Mouse (Mus musculus) neural tube, embryonic 11.5 days (tissue): Measurements from ENCODE around the gene Tdrd7. TPM values are rescaled to one million over a fixed set of nuclear protein-coding genes. Genes with fewer than 3 reads are reported as not detected.

Experiments used
- ATAC-seq: fragments of 200-750 bp; cut with Nextera tagmentation; 2 replicates; pipeline ENCODE4 v1.8.0; 2017; ENCODE audit warnings: moderate number of reproducible peaks, mild to moderate bottlenecking, moderate TSS enrichment, moderate library complexity; ENCODE audit not compliant: insufficient read depth, low FRiP score, low TSS enrichment
- DNase-seq: peaks from one replicate; pipeline ENCODE4 v3.0.0-alpha.2; 2015; ENCODE audit warnings: low spot score
- H3K27ac ChIP-seq: fragments of 300-500 bp; sonication (generic); 2 replicates; pipeline ENCODE4 v1.5.1; 2014; ENCODE audit warnings: low read depth, mild to moderate bottlenecking, low read length
- H3K27me3 ChIP-seq: fragments of 300-500 bp; sonication (generic); 2 replicates; pipeline ENCODE4 v1.6.1; 2014; ENCODE audit warnings: mild to moderate bottlenecking, low read length, mixed read lengths; ENCODE audit not compliant: control insufficient read depth, insufficient read depth
- H3K36me3 ChIP-seq: fragments of 300-500 bp; sonication (generic); 2 replicates; pipeline ENCODE4 v1.6.1; 2014; ENCODE audit warnings: mild to moderate bottlenecking, low read length, moderate library complexity, mixed read lengths; ENCODE audit not compliant: control insufficient read depth, insufficient read depth
- H3K4me1 ChIP-seq: fragments of 300-500 bp; sonication (generic); 2 replicates; pipeline ENCODE4 v1.6.1; 2014; ENCODE audit warnings: low read length, mixed read lengths; ENCODE audit not compliant: control insufficient read depth, insufficient read depth
- H3K4me2 ChIP-seq: fragments of 300-500 bp; sonication (generic); 2 replicates; pipeline ENCODE4 v1.6.1; 2014; ENCODE audit warnings: low read depth, mild to moderate bottlenecking, moderate library complexity
- H3K4me3 ChIP-seq: fragments of 300-500 bp; sonication (generic); 2 replicates; pipeline ENCODE4 v1.5.1; 2014; ENCODE audit warnings: low read depth, low read length
- H3K9ac ChIP-seq: fragments of 300-500 bp; sonication (generic); 2 replicates; pipeline ENCODE4 v1.6.1; 2014; ENCODE audit warnings: mild to moderate bottlenecking, low read length
- H3K9me3 ChIP-seq: fragments of 300-500 bp; sonication (generic); 2 replicates; pipeline ENCODE4 v1.6.1; 2016; ENCODE audit warnings: low read length; ENCODE audit not compliant: control insufficient read depth
- WGBS: fragments of 180-500 bp; shearing (Covaris S2); extraction: QIAGEN DNeasy Blood & Tissue Kit; methylation state at CpG from one replicate; pipeline ENCODE4 v1.1.7; 2014; 5-methylcytosine and 5-hydroxymethylcytosine counted together
- polyA plus RNA-seq: library from polyadenylated mRNA; unstranded; fragments of >200 nt; fragmentation: Nextera tagmentation; extraction: Ambion mirVana; gene quantifications from 2 replicates; pipeline ENCODE4 v1.2.1, GENCODE M21; 2014

The Tdrd7 gene
- polyA plus RNA-seq, 1 experiment from 2014 or later, result 16.7 TPM

DNA sequence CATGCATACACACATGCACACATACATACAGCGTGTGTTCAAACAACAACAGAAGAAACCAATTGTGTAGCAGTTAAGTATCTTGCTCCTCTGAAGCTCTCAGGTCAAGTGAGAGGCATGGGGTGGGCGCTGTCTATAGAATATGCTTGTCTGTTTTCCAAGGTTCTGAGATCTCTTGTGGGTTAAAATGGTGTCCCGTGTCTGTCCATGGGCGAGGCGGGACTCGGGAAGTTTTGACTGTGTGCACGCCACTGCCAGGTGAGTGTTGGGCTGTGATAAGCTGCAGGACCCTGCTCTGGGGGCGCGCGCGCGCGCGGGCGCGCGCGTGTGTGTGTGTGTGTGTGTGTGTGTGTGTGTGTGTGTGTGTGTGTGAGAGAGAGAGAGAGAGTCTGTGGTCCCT, 13.3 kb upstream of the Tdrd7 start:
- Histone ChIP-seq H3K4me2 (no peak overlapping the region), H3K27ac (no peak overlapping the region), H3K4me1 (no peaks in the 10 kb centered on the region), H3K27me3 (no peaks in the 10 kb centered on the region), H3K9ac (no peak overlapping the region), H3K9me3 (no peaks in the 10 kb centered on the region), H3K36me3 (no peaks in the 10 kb centered on the region), H3K4me3 (no peak overlapping the region)
- no peak for ATAC-seq
- no peak for DNase-seq
- 94% methylated on average over 17 of the region's 18 CpGs for WGBS

DNA sequence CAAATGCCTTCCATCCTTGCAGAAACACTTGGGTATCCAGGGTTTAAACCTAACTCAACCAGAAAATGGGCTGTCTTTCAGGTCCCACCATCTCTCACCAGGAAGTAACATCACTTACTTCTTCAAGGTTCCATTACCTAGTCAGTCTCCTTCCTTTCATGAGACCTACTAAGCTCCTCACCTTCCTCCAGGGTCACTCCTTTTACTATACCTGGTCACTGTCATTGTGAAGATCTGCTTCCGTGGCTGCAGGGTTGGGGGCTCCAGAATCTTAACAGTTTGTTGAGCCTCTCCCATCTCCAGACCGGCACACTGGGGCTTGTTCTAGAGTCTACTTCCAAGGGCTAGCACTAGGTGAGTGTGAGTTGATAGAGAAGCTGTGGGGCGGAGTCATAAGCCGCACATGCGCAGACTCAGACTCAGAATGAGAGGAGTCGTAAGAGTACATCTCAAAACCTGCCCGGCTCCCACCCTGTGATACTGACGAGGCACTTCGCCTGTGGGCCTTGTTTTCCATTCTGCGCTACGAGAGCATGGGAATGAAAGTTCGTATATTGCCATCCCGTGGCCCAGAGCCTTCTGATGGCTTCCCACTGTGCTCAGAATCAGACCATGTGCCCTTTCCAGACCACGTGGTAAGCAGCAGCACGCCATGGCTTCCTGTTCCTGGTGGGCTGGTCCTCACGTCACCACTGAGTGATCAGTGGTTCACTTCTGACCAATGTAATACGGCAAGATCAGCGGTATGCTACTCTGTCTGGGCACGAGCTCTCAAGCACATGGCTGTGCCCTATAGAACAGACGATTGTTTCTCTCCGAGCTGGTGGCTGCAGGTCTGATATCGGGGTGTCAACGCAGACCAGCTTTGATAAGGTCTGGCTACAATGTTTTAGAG, 11.9 kb upstream of the Tdrd7 start:
- ATAC-seq, result no peak
- H3K4me1 ChIP-seq, result no peaks in the 10 kb centered on the region
- WGBS, result 90% methylated on average over 23 of the region's 23 CpGs

DNA sequence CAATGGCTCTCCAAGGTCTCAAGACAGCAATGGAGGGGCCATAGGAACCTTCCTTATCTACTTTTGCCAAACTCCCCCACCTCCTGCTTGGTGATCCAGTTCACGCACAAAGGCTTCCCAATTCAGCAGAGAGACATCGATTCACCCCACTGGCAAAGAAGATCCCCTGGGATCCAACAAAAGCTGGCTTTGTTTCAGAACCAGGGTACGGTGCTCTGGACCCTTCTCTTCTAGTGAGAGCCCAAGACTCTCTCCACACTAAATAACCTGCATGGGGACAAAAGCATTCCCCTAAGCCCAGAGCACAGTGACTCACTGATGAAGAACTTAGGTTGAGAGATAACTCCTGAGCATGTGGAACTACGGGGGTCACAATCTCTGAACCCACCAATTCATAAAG, 9.9 kb upstream of the Tdrd7 start:
- 89% methylated on average over 4 of the region's 4 CpGs for WGBS
- DNase-seq (no peak), ATAC-seq (no peak)
- no peak overlapping the region for H3K4me2 ChIP-seq
- H3K9ac ChIP-seq, result no peak overlapping the region
- H3K4me3 ChIP-seq, result no peak overlapping the region
- no peaks in the 10 kb centered on the region for H3K4me1 ChIP-seq
- no peak overlapping the region for H3K27ac ChIP-seq
- H3K9me3 ChIP-seq, result no peaks in the 10 kb centered on the region
- no peaks in the 10 kb centered on the region for H3K27me3 ChIP-seq
- H3K36me3 ChIP-seq, result no peaks in the 10 kb centered on the region

More for the DNA sequence above, 11.9 kb upstream of the Tdrd7 start:
- DNase-seq, result no peak
- Histone ChIP-seq H3K9me3 (no peaks in the 10 kb centered on the region), H3K9ac (no peak overlapping the region), H3K4me3 (no peak overlapping the region), H3K27me3 (no peaks in the 10 kb centered on the region), H3K4me2 (no peak overlapping the region), H3K36me3 (no peaks in the 10 kb centered on the region), H3K27ac (no peak overlapping the region)

DNA sequence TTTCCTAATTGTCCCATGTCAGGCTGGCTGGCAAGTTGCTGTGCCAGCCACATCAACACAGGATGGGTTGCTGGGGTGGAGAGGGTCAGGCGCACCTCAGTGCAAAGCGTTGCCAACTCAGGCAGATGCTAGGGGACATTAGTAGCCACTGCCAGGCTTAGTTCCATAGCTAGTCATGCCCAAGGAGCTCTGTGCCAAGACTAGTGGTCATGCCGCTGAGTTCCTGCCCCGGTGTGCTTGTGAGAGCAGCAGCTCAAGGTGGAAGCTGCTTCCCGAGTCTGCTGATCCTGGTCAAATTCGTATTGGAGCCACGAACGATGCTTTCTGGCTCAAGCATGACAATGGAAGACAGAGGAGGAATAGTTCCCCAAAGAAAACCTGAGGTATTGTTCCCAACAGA, 9.0 kb upstream of the Tdrd7 start:
- H3K36me3 ChIP-seq, result no peaks in the 10 kb centered on the region
- no peak overlapping the region for H3K9ac ChIP-seq
- DNase-seq, result no peak
- no peak overlapping the region for H3K4me2 ChIP-seq
- H3K4me3 ChIP-seq, result no peak overlapping the region
- no peak overlapping the region for H3K27ac ChIP-seq
- H3K9me3 ChIP-seq, result no peaks in the 10 kb centered on the region
- H3K27me3 ChIP-seq, result no peaks in the 10 kb centered on the region
- WGBS, result 94% methylated on average over 8 of the region's 8 CpGs
- ATAC-seq, result no peak
- no peaks in the 10 kb centered on the region for H3K4me1 ChIP-seq

DNA sequence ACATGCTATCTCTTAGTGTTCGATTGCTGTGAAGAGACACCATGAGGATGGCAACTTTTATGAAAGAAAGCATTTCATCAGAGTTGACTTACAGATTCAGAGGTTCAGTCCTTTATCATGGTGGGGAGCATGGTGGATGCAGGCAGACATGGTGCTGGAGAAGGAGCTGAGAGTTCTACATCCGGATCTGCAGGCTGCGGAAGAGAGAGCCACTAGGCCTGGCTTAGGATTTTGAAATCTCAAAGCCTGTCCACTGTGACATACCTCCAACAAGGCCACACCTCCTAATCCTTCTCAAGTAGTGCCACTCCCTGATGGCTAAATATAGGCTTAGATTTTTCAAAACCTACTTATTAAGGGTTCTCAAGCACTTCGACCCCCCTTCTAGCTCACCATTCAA, 8.4 kb upstream of the Tdrd7 start:
- DNase-seq (no peak), ATAC-seq (no peak)
- H3K27me3 ChIP-seq, result no peaks in the 10 kb centered on the region
- H3K4me1 ChIP-seq, result no peaks in the 10 kb centered on the region
- H3K4me3 ChIP-seq, result no peak overlapping the region
- H3K27ac ChIP-seq, result no peak overlapping the region
- H3K9ac ChIP-seq, result no peak overlapping the region
- H3K9me3 ChIP-seq, result no peaks in the 10 kb centered on the region
- H3K4me2 ChIP-seq, result no peak overlapping the region
- 95% methylated on average over 4 of the region's 4 CpGs for WGBS
- no peaks in the 10 kb centered on the region for H3K36me3 ChIP-seq

DNA sequence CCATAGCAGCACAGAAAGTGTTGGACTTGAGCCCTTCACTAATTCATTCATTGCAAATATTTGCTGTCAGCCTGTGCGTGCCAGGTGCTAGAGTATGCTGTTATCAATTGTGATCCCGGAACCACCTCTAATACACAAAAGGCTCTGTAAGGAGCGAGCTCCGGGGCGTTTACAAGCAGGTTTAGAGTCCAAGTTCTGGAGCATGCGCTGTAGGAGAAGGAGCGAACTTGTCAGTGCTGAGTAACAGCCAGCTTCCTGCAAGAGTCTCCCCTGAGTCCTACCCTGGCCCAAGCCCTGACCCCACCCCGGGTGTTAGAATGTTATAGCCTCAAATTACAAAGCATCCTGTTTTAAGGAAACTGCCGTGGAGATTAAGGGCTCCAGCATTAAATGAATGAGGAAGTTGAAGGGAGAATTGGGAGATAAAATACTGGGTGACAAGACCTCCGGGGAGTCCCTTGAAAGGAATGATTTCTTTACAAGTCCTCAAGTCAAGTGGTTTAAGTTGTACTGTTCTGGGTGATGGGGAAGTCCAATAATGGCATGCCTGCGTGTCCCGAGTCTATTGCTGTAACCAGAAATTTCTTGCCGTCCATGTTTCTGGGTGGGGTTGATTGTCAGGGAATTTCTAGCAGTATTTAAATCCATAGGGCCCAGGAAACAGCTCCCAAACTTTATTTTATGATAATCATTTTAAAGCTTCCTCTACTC, 758 bp downstream of the Tdrd7 start:
- no peaks in the 10 kb centered on the region for H3K36me3 ChIP-seq
- ATAC-seq (no peak), DNase-seq (no peak)
- H3K27me3 ChIP-seq, result no peaks in the 10 kb centered on the region
- peaks cover 12% of the 10 kb centered on the region; the same call in 1 of the 2 replicates for H3K4me1 ChIP-seq
- H3K9ac ChIP-seq, result no peak overlapping the region
- no peak overlapping the region for H3K27ac ChIP-seq
- H3K4me2 ChIP-seq, result peak overlapping the region; percentile 5; the same call in 1 of the 2 replicates
- H3K4me3 ChIP-seq, result no peak overlapping the region
- 36% methylated on average over 13 of the region's 13 CpGs for WGBS
- no peaks in the 10 kb centered on the region for H3K9me3 ChIP-seq

DNA sequence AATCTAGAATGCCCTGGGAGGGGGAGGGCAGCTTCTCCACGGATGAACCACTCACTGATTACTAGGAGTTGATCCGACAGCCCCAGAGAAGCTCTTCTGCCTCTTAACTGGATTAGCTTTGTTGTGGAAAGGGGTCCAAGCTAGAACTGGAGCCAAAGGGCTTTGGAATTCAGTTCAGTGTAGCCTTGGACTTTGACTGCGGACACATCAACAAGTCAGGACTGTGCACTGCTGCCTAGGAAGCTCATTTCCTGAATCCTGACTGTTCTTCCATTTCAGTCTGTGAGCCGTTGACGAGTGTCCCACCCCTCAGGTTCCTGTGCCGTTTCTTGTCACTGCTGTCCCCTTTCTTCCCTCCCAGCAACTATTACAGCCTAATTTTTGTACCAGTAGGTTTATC, 1.6 kb downstream of the Tdrd7 start:
- no peak for ATAC-seq
- no peaks in the 10 kb centered on the region for H3K27me3 ChIP-seq
- no peaks in the 10 kb centered on the region for H3K9me3 ChIP-seq
- WGBS, result 33% methylated on average over 6 of the region's 6 CpGs
- no peak for DNase-seq
- peaks cover 12% of the 10 kb centered on the region; the same call in 1 of the 2 replicates for H3K4me1 ChIP-seq
- H3K4me3 ChIP-seq, result no peak overlapping the region
- H3K9ac ChIP-seq, result no peak overlapping the region
- no peaks in the 10 kb centered on the region for H3K36me3 ChIP-seq
- no peak overlapping the region for H3K4me2 ChIP-seq
- H3K27ac ChIP-seq, result no peak overlapping the region

DNA sequence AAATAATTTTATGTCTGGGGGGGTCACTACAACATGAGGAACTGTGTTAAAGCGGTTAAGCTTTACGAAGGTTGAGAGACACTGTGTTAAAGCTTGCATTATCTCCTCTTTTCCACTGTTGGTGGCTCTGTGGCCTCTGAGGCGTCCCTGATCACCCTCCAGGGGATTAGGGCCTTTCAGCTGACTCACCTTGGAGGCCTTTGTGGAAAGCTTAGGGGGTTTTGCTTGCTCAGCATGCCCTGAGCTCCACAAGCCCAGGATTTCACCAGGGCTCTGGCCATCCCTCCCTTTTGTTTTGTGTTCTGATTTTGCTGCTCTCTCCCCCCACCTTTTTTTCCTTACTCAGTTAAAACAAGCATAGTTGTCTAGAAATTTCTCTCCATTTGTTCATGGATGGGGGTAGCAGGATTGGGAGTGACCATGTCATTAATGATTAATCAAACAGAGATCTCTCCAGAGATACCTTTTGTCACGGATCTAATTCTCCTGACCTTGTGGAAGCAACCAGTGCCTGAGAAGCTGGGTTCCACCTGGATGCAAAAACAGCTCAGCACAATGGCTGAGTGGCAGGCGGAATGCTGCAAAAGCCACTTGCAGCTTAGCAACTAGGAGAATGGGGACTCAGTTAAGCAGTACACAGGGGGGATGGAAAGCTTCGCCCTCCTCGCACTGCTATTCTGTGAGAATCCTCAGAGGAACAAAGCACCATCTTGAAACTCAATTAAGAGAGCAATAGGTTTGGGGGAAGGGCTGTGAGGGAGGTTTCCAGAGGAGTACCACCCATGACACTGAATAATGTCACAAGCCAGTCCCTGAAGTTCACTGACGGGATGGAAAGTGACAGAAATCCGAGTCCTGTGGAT, 2.6 kb downstream of the Tdrd7 start:
- Histone ChIP-seq H3K4me2 (0 out of 2 replicates have a peak overlapping the region, but pooled peaks have one; percentile 5), H3K9ac (no peak overlapping the region), H3K4me1 (peaks cover 12% of the 10 kb centered on the region; the same call in 1 of the 2 replicates), H3K4me3 (no peak overlapping the region), H3K27me3 (no peaks in the 10 kb centered on the region), H3K9me3 (no peaks in the 10 kb centered on the region), H3K27ac (no peak overlapping the region), H3K36me3 (no peaks in the 10 kb centered on the region)
- ATAC-seq (no peak), DNase-seq (peak; percentile 23)
- 26% methylated on average over 9 of the region's 9 CpGs for WGBS
